Mouse (Mus musculus) midbrain, embryonic 14.5 days (tissue): ENCODE results near the gene Rnls. TPM values are rescaled to one million over a fixed set of nuclear protein-coding genes. Genes with fewer than 3 reads are reported as not detected.

Source experiments
- ATAC-seq: fragments of 200-750 bp; cut with Nextera tagmentation; 2 replicates; pipeline ENCODE4 v1.8.0; 2017; ENCODE audit warnings: moderate number of reproducible peaks, moderate library complexity; ENCODE audit not compliant: low FRiP score, low TSS enrichment
- DNase-seq: peaks from one replicate; pipeline ENCODE4 v3.0.0-alpha.2; 2015
- H3K27ac ChIP-seq: fragments of 300-500 bp; sonication (generic); replicated peaks from 2 replicates; pipeline ENCODE4 v1.5.1; 2014; ENCODE audit warnings: mild to moderate bottlenecking, low read depth, low read length, moderate library complexity
- H3K27me3 ChIP-seq: fragments of 300-500 bp; sonication (generic); 2 replicates; pipeline ENCODE4 v1.6.1; 2014; ENCODE audit warnings: low read length, control low read depth, mixed read lengths; ENCODE audit not compliant: control insufficient read depth, insufficient read depth
- H3K36me3 ChIP-seq: fragments of 300-500 bp; sonication (generic); 2 replicates; pipeline ENCODE4 v1.6.1; 2014; ENCODE audit warnings: low read length, control low read depth; ENCODE audit not compliant: control insufficient read depth, insufficient read depth
- H3K4me1 ChIP-seq: fragments of 300-500 bp; sonication (generic); 2 replicates; pipeline ENCODE4 v1.6.1; 2014; ENCODE audit warnings: mild to moderate bottlenecking, antibody characterized with exemption, low read length, control low read depth; ENCODE audit not compliant: control insufficient read depth, insufficient read depth
- H3K4me2 ChIP-seq: fragments of 300-500 bp; sonication (generic); 2 replicates; pipeline ENCODE4 v1.6.1; 2014; ENCODE audit warnings: mild to moderate bottlenecking, low read length, moderate library complexity
- H3K4me3 ChIP-seq: fragments of 300-500 bp; sonication (generic); replicated peaks from 2 replicates; pipeline ENCODE4 v1.5.1; 2014; ENCODE audit warnings: low read depth, low read length
- H3K9ac ChIP-seq: fragments of 300-500 bp; sonication (generic); replicated peaks from 2 replicates; pipeline ENCODE4 v1.6.1; 2014; ENCODE audit warnings: mild to moderate bottlenecking, low read length, moderate library complexity
- H3K9me3 ChIP-seq: fragments of 300-500 bp; sonication (generic); 2 replicates; pipeline ENCODE4 v1.6.1; 2016; ENCODE audit warnings: low read length, control low read depth, mixed read lengths; ENCODE audit not compliant: control insufficient read depth
- WGBS: fragments of 180-500 bp; shearing (Covaris S2); extraction: QIAGEN DNeasy Blood & Tissue Kit; methylation state at CpG from one replicate; pipeline ENCODE4 v1.1.7; 2014; 5-methylcytosine and 5-hydroxymethylcytosine counted together
- microRNA-seq: library from miRNA; unstranded; fragments of <30 nt; microRNA quantifications from one replicate; pipeline ENCODE4, GENCODE M21; 2016
- polyA plus RNA-seq: library from polyadenylated mRNA; unstranded; fragments of >200 nt; fragmentation: Nextera tagmentation; extraction: Ambion mirVana; gene quantifications from 2 replicates; pipeline ENCODE4 v1.2.1, GENCODE M21; 2014

Rnls gene
- polyA plus RNA-seq, 1 experiment from 2014 or later = 10.0 TPM

DNA sequence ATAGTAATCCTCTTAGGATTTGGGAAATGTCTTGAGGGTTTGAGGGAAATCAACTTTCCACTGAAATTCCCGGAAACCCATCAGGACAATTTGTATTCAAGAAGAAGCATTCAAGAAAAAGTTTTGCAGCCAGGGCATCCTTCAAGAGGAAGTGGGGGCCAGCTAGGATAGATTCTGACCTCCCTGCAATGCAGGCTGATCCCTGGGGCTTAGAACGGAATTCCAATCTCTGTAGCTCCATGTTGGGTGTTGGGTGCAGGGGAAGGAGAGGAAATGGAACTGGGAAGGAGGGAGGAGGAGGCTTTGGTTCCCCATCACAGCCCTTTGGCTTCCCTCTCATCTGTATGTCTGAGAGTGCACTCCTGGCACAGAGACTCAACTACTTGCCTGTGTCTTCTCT is 303.2 kb downstream of the Rnls start:
- WGBS = 85% methylated on average over 2 of the region's 2 CpGs
- no peak overlapping the region for H3K4me3 ChIP-seq
- no peak for ATAC-seq
- H3K4me2 ChIP-seq = no peak overlapping the region
- H3K9ac ChIP-seq = no peak overlapping the region
- no peaks in the 10 kb centered on the region for H3K9me3 ChIP-seq
- no peaks in the 10 kb centered on the region for H3K36me3 ChIP-seq
- H3K4me1 ChIP-seq = no peaks in the 10 kb centered on the region
- no peak overlapping the region for H3K27ac ChIP-seq
- no peaks in the 10 kb centered on the region for H3K27me3 ChIP-seq
- no peak for DNase-seq

DNA sequence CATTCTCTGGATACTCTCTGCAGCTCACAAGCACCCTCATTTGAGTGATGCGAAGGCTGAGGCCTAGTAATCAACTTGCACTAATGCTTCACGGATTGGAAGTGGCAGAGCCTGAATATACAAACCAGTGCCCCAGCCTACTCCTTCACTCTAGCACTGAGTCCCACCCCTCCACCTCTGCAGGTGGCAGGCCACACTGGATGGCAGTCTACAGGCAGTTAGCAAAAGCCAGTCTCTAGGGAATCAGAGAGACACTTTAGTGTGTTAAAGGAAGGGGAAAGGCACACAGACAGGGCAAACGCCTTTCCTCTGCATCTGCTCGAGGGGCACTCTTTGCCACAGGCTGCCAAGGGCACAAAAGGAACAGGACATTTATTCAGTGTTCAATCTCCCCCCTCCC is 304.1 kb downstream of the Rnls start:
- Histone ChIP-seq H3K9me3 (no peaks in the 10 kb centered on the region), H3K4me3 (no peak overlapping the region), H3K4me1 (no peaks in the 10 kb centered on the region), H3K4me2 (no peak overlapping the region), H3K27ac (no peak overlapping the region), H3K36me3 (no peaks in the 10 kb centered on the region), H3K27me3 (no peaks in the 10 kb centered on the region), H3K9ac (no peak overlapping the region)
- no peak for ATAC-seq
- 61% methylated on average over 4 of the region's 4 CpGs for WGBS
- DNase-seq = no peak

Small RNA genes lying within 50 kb of the gene (microRNA-seq; reads per million reads assigned to microRNA genes)
- gene Mir3970 = 1.3 reads per million

Other genes with a start within 250 kb of the Rnls start
- gene Lipo4, start 125.5 kb upstream of the Rnls start, polyA plus RNA-seq = not detected in 2 replicates
- gene Gm8978, start 233.0 kb upstream of the Rnls start, polyA plus RNA-seq = not detected in 2 replicates